8 mouse cellular contexts compared by ENCODE assay signal in the genomic region with DNA sequence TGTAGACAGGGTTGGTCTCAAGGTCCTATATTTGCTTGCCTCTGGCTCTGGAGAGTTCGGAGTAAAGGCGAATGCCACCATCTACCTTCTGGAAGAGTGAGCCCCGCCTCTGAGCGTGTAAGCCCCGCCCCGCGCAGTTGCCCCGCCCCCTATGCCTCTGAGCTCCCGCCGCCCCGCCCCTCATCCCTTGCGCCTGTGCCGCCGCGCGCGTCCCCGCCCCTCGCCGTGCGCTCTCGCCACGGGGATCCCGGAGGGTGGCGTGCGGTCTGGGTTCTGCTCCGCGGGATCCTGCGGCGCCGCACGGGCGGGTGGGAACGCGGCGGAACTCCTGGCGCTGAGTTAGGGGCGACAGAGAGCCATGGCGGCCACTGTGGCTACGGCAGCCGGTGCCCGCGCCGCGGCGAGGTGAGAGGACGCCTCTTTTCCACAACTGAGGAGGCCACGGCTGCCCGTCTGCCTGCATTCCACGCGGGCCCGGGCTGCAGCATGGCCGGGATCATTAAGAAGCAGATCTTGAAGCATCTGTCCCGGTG. TPM values are rescaled to one million over a fixed set of nuclear protein-coding genes. Genes with fewer than 3 reads are reported as not detected.
DNase-seq lines count a peak whose midpoint lies in the region; ATAC-seq and TF ChIP-seq lines count a peak whose summit lies in the region.

A gene (plus strand): TSS at position 177 of the 533 bp plus-strand sequence.

- H3K36me3 ChIP-seq in embryonic facial prominence, embryonic 12.5 days: peaks cover 28% of the 10 kb centered on the region
- H3K36me3 ChIP-seq in kidney, adult 2 months (ENCODE audit: control insufficient read depth, insufficient read depth, low read length): no peaks in the 10 kb centered on the region
- peaks cover 3% of the 10 kb centered on the region; the same call in 1 of the 2 replicates for H3K36me3 ChIP-seq in limb, embryonic 11.5 days (ENCODE audit: control insufficient read depth, insufficient read depth, low read length)
- H3K36me3 ChIP-seq in midbrain, embryonic 13.5 days: peaks cover 29% of the 10 kb centered on the region

- peak within 1 kb of the TSS; percentile 93 for H3K4me3 ChIP-seq in embryonic facial prominence, embryonic 12.5 days
- peak within 1 kb of the TSS; percentile 96 for H3K4me3 ChIP-seq in kidney, adult 2 months (ENCODE audit: insufficient read depth, low read depth, low read length)
- H3K4me3 ChIP-seq in limb, embryonic 11.5 days (ENCODE audit: low read depth, low read length): peak within 1 kb of the TSS; percentile 96
- peak within 1 kb of the TSS; percentile 83 for H3K4me3 ChIP-seq in midbrain, embryonic 13.5 days (replicated peaks)

- peak within 1 kb of the TSS; percentile 78 for H3K27ac ChIP-seq in embryonic facial prominence, embryonic 12.5 days
- H3K27ac ChIP-seq in kidney, adult 2 months (ENCODE audit: insufficient read depth, low read depth, low read length): peak within 1 kb of the TSS; percentile 63
- H3K27ac ChIP-seq in limb, embryonic 11.5 days (replicated peaks; ENCODE audit: low read depth, low read length): peak within 1 kb of the TSS; percentile 63
- H3K27ac ChIP-seq in midbrain, embryonic 13.5 days: peak within 1 kb of the TSS; percentile 88

- DNase-seq in 3134 (ENCODE audit: extremely low read depth, insufficient read length, low spot score): peak; percentile 87
- DNase-seq in adrenal gland, postnatal 36 days: peak; percentile 89 to 94
- peak; percentile 80 to 82 for DNase-seq in heart, adult 18-20 months
- DNase-seq in kidney, adult 2 months: peak; percentile 88
- DNase-seq in limb, embryonic 11.5 days (ENCODE audit: low spot score): peak; percentile 89
- peak; percentile 73 for DNase-seq in spleen, adult 12 weeks (ENCODE audit: low spot score)

- peak; percentile 75 for ATAC-seq in embryonic facial prominence, embryonic 12.5 days (ENCODE audit: insufficient number of reproducible peaks, insufficient read depth, low FRiP score, low TSS enrichment)
- peak; percentile 69 for ATAC-seq in limb, embryonic 11.5 days (ENCODE audit: insufficient number of reproducible peaks, low FRiP score, low TSS enrichment, low read depth)
- peak; percentile 86 for ATAC-seq in midbrain, embryonic 13.5 days

- TF ChIP-seq POLR2A in kidney, adult 2 months (IDR thresholded peaks at IDR 0.05; ENCODE audit: low read depth, low read length): no peak

- under 1% methylated on average over 52 of the region's 54 CpGs for WGBS in embryonic facial prominence, embryonic 12.5 days
- under 1% methylated on average over 54 of the region's 54 CpGs for WGBS in kidney, adult 2 months
- WGBS in limb, embryonic 11.5 days: under 1% methylated on average over 53 of the region's 54 CpGs
- WGBS in midbrain, embryonic 13.5 days: 1% methylated on average over 43 of the region's 54 CpGs

- H3K4me2 ChIP-seq in embryonic facial prominence, embryonic 12.5 days (replicated peaks): peak within 1 kb of the TSS; percentile 84
- H3K4me2 ChIP-seq in limb, embryonic 11.5 days (ENCODE audit: low read depth, severe bottlenecking): peak within 1 kb of the TSS; percentile 84
- H3K4me2 ChIP-seq in midbrain, embryonic 13.5 days (replicated peaks): peak within 1 kb of the TSS; percentile 78

- H3K9me3 ChIP-seq in embryonic facial prominence, embryonic 12.5 days: no peaks in the 10 kb centered on the region
- no peaks in the 10 kb centered on the region for H3K9me3 ChIP-seq in limb, embryonic 11.5 days (ENCODE audit: control insufficient read depth, low read length)
- H3K9me3 ChIP-seq in midbrain, embryonic 13.5 days: no peaks in the 10 kb centered on the region

- H3K4me1 ChIP-seq in embryonic facial prominence, embryonic 12.5 days: peaks cover 16% of the 10 kb centered on the region
- H3K4me1 ChIP-seq in kidney, adult 2 months (ENCODE audit: control insufficient read depth, insufficient read depth, low read length): peaks cover 16% of the 10 kb centered on the region
- H3K4me1 ChIP-seq in limb, embryonic 11.5 days (ENCODE audit: control insufficient read depth, insufficient read depth, low read length): peaks cover 10% of the 10 kb centered on the region
- H3K4me1 ChIP-seq in midbrain, embryonic 13.5 days (replicated peaks): peaks cover 30% of the 10 kb centered on the region

- H3K27me3 ChIP-seq in embryonic facial prominence, embryonic 12.5 days: no peaks in the 10 kb centered on the region
- no peaks in the 10 kb centered on the region for H3K27me3 ChIP-seq in kidney, adult 2 months (replicated peaks; ENCODE audit: control insufficient read depth, insufficient read depth, low read length)
- no peaks in the 10 kb centered on the region for H3K27me3 ChIP-seq in limb, embryonic 11.5 days (ENCODE audit: control insufficient read depth, insufficient read depth, low read length)
- no peaks in the 10 kb centered on the region for H3K27me3 ChIP-seq in midbrain, embryonic 13.5 days

- no peak for TF ChIP-seq CTCF in kidney, adult 2 months (conservative IDR thresholded peaks at IDR 0.05; ENCODE audit: insufficient read depth, insufficient read length, low read depth, low read length)

- peak within 1 kb of the TSS; percentile 92 for H3K9ac ChIP-seq in embryonic facial prominence, embryonic 12.5 days
- H3K9ac ChIP-seq in limb, embryonic 11.5 days (ENCODE audit: low read length): peak within 1 kb of the TSS; percentile 90
- peak within 1 kb of the TSS; percentile 90 for H3K9ac ChIP-seq in midbrain, embryonic 13.5 days (replicated peaks)

RNA-seq across cellular contexts. Expression of the gene that starts here (rescaled TPM):
- 10 to 100 TPM; 26.8 to 33.4 TPM for total RNA-seq in adrenal gland, postnatal 36 days (2021)
- 9.2 and 10.1 TPM in 2 replicates for polyA plus RNA-seq in embryonic facial prominence, embryonic 12.5 days (2016; fragmentation: Nextera tagmentation; extraction: Ambion mirVana)
- total RNA-seq in heart, adult 18-20 months (2021): 10 to 100 TPM; 16.8 to 20.6 TPM
- 8.0 and 9.6 TPM in 2 replicates for polyA plus RNA-seq in kidney, adult 2 months (2012; rRNA removed)
- polyA plus RNA-seq in limb, embryonic 11.5 days (2014; fragmentation: Nextera tagmentation; extraction: Ambion mirVana): 8.2 and 8.5 TPM in 2 replicates
- polyA plus RNA-seq in midbrain, embryonic 13.5 days (2015; fragmentation: Nextera tagmentation; extraction: Ambion mirVana): 6.6 and 7.3 TPM in 2 replicates

Comparison
In these comparisons a context has a peak if more than half of its experiments do, and no peak if none do; other contexts are left out.
1. Peak in every context shown above with its lines: DNase-seq, ATAC-seq, H3K4me3 ChIP-seq and H3K27ac ChIP-seq.